Mouse (Mus musculus) retina, adult 2 months (tissue): ENCODE measurements around the gene Adgrg5.

ENCODE experiments used
- DNase-seq: peaks from one replicate; pipeline ENCODE4 v3.0.0-alpha.2; 2012; ENCODE audit warnings: low read depth, low spot score

Adgrg5 gene

DNA sequence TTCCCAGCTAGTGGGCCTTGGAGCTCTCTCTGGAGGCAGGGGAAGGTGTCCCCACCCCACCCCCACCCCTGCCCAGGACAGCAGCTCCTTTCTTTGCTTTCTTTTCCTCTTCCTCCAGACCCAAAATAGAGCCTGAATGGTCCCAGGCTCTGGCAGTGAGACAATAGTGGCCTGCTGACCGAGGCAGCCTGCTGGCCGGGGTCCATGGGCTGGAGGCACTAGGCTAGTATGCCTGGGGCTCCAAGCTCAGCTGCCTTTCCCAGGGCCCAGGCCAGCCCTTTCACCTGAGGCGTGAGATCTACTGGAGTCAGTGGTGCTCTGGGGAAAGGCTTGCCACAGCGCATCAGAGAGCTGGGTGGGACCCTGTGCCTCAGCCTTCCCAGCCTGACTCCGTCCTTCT, 69.0 kb downstream of the Adgrg5 start:
- no peak for DNase-seq
